Mouse (Mus musculus): ENCODE data around the gene Tcf25. TPM values are rescaled to one million over a fixed set of nuclear protein-coding genes. Genes with fewer than 3 reads are reported as not detected.
"Not testable (repeated sequence)": the region's sequence is repeated elsewhere in the genome, so short reads cannot be mapped to it uniquely, and the experiment has no call there.

The Tcf25 gene
- polyA plus RNA-seq, 1 experiment, result 128 TPM

DNA sequence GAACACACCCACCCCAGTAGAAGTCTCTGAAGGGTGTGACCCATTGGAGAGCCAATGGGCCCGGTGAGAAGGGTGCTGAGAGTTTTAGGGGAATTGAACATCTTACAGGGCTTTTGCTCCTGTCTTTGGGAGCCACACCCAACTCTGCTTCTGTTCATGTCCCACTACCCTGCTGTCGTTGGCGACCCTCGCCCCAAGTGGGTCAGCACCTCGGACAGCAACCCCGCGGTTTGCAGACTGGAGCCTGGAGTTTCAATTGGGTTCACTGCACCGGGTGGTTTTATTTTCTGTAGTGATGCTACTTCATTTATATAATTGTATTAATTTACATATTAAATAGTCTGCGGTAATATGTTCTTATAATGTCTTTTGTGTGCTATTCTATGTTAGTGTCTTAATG is 40.7 kb downstream of the Tcf25 start:
- Histone ChIP-seq H3K4me1 (ENCODE audit: control insufficient read depth, insufficient read depth, insufficient read length, low read length) (peaks cover 10% of the 10 kb centered on the region), H3K27ac (ENCODE audit: insufficient read depth, low read depth, low read length) (no peak overlapping the region), H3K27me3 (ENCODE audit: control insufficient read depth, insufficient read depth, low read length) (peaks cover 40% of the 10 kb centered on the region), H3K4me3 (ENCODE audit: low read depth, low read length) (no peak overlapping the region), H3K36me3 (ENCODE audit: control insufficient read depth, insufficient read depth, low read length) (no peaks in the 10 kb centered on the region)
- TF ChIP-seq POLR2A (IDR thresholded peaks at IDR 0.05; ENCODE audit: low read depth, low read length) (no peak), CTCF (IDR thresholded peaks at IDR 0.05; ENCODE audit: extremely low read depth, insufficient read length, insufficient replicate concordance, low read depth, low read length) (no peak)
- WGBS, result 14% methylated on average over 9 of the region's 9 CpGs

DNA sequence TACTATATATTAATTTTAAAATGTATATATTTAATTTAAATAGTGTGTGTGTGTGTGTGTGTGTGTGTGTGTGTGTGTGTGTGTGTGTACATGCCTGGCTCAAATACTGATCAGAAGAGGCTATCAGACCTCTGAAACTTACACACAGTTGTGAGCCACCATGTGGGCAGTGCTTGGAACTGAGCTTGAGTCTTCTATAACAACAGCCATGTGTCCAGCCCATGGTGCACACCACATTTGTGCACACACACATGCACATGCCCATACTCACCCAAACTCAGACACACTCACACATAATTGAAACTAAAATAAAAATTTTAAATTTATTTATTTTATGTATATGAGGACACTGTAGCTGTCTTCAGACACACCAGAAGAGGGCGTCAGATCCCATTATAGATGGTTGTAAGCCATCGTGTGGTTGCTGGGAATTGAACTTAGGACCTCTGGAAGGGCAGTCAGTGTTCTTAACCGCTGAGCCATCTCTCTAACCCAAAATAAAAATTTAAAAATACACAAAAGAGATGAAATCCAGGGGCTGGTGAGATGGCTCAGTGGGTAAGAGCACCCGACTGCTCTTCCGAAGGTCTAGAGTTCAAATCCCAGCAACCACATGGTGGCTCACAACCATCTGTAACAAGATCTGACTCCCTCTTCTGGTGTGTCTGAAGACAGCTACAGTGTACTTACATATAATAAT is 41.6 kb downstream of the Tcf25 start:
- H3K27me3 ChIP-seq (ENCODE audit: control insufficient read depth, insufficient read depth, low read length), result peaks cover 33% of the 10 kb centered on the region
- H3K4me3 ChIP-seq (ENCODE audit: low read depth, low read length); H3K4me1 ChIP-seq (ENCODE audit: control insufficient read depth, insufficient read depth, insufficient read length, low read length); H3K36me3 ChIP-seq (ENCODE audit: control insufficient read depth, insufficient read depth, low read length); H3K27ac ChIP-seq (ENCODE audit: insufficient read depth, low read depth, low read length): not testable (repeated sequence)
- 75% methylated on average over 5 of the region's 5 CpGs for WGBS

DNA sequence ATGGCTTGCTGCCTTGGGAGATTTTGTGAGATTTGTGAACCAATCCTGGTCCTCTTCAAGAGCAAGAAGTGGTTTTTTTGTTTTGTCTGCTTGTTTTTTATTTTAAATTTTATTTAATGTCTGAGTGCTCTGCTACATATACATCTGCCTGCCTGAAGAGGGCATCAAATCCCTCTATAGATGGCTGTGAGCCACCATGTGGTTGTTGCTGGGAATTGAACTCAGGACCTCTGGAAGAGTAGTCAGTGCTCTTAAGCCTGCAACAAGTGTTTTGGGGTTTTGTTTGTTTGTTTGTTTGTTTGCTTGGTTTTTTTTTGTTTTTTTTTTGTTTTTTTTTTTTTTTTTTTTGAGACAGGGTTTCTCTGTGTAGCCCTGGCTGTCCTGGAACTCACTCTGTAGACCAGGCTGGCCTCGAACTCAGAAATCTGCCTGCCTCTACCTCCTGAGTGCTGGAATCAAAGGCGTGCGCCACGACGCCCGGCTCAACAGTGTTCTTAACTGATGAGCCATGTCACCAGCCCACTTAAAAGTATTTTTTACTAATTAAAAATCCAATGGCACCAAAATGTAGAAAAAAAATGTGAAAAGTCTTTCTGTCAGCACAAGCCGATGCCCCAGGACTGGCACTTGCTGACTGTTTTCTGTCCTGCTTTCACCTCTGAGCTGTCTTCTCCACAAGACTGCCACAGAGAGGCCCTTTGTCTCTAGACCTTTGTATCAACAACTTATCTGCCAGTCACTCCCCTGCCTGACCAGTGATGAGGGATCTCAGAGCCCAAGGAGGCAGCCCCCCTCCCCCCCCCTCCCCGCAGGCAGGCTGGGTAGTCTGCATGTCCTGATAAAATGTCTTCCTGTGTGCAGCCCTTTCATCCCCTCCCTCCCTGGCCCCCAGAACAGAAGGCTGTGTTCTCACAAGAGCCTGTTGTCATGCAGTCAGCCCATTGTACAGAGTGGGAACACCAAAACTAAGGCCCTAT is 42.7 kb downstream of the Tcf25 start:
- WGBS, result 75% methylated on average over 8 of the region's 8 CpGs
- TF ChIP-seq POLR2A (IDR thresholded peaks at IDR 0.05; ENCODE audit: low read depth, low read length) (no peak), CTCF (IDR thresholded peaks at IDR 0.05; ENCODE audit: extremely low read depth, insufficient read length, insufficient replicate concordance, low read depth, low read length) (no peak)

DNA sequence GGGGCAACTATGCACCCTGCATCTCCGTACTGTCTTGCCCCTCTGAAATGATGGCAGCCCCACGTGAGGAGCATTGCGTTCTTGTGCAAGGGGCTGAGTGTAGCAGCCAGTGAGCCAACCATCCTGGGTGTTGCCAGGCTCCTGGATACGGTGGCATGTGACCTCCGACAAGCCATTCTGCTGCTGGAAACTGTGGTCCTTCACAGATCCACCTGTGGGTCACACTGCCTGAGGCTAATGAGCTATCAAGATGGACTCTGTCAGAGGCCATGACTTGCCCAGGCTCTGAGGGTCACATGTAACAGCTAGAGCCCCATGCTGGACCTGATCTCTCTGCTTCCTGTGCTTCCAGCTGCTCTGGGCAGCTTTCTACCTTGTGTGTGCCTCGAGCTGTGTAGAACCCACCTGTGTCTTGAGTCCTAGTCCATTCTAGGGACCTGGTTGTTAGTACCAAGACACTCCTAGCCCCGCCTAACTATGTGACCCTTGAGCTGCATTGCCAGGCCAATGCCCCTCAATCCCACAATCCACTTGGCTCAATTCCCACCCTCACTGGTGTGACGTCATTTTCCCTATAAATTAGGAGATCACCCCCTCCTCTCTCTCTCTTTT is 43.5 kb downstream of the Tcf25 start:
- no peaks in the 10 kb centered on the region for H3K36me3 ChIP-seq (ENCODE audit: control insufficient read depth, insufficient read depth, low read length)
- WGBS, result 50% methylated on average over 8 of the region's 8 CpGs
- H3K27ac ChIP-seq (ENCODE audit: insufficient read depth, low read depth, low read length), result no peak overlapping the region
- peaks cover 15% of the 10 kb centered on the region; the same call in 1 of the 2 replicates for H3K27me3 ChIP-seq (ENCODE audit: control insufficient read depth, insufficient read depth, low read length)
- H3K4me3 ChIP-seq (ENCODE audit: low read depth, low read length), result no peak overlapping the region
- peaks cover 5% of the 10 kb centered on the region for H3K4me1 ChIP-seq (ENCODE audit: control insufficient read depth, insufficient read depth, insufficient read length, low read length)
- no peak for TF ChIP-seq POLR2A (IDR thresholded peaks at IDR 0.05; ENCODE audit: low read depth, low read length)
- TF ChIP-seq CTCF (IDR thresholded peaks at IDR 0.05; ENCODE audit: extremely low read depth, insufficient read length, insufficient replicate concordance, low read depth, low read length), result no peak

More for the DNA sequence above, 42.7 kb downstream of the Tcf25 start:
- H3K4me3 ChIP-seq (ENCODE audit: low read depth, low read length), result no peak overlapping the region
- peaks cover 22% of the 10 kb centered on the region for H3K27me3 ChIP-seq (ENCODE audit: control insufficient read depth, insufficient read depth, low read length)
- H3K27ac ChIP-seq (ENCODE audit: insufficient read depth, low read depth, low read length), result no peak overlapping the region
- H3K36me3 ChIP-seq (ENCODE audit: control insufficient read depth, insufficient read depth, low read length), result no peaks in the 10 kb centered on the region
- peaks cover 10% of the 10 kb centered on the region for H3K4me1 ChIP-seq (ENCODE audit: control insufficient read depth, insufficient read depth, insufficient read length, low read length)

DNA sequence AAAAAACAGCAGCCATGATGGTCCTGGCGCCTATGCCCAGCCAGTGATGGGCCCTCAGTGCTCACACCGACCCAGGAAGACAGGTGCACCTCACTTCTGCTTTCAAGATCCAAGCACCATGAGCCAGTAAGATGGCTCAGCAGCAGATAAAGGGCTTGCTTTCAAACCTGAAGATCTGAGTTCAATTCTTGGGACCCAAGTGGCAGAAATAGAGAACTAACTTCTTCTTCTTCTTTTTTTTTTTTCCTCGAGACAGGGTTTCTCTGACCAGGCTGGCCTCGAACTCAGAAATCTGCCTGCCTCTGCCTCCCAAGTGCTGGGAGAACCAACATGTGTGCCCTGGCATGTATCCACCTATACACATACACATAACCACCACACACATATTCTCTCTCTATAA is 46.2 kb downstream of the Tcf25 start:
- Histone ChIP-seq H3K36me3 (ENCODE audit: control insufficient read depth, insufficient read depth, low read length) (no peaks in the 10 kb centered on the region), H3K27me3 (ENCODE audit: control insufficient read depth, insufficient read depth, low read length) (no peaks in the 10 kb centered on the region), H3K4me3 (ENCODE audit: low read depth, low read length) (no peak overlapping the region), H3K4me1 (ENCODE audit: control insufficient read depth, insufficient read depth, insufficient read length, low read length) (peaks cover 13% of the 10 kb centered on the region), H3K27ac (ENCODE audit: insufficient read depth, low read depth, low read length) (no peak overlapping the region)
- TF ChIP-seq CTCF (IDR thresholded peaks at IDR 0.05; ENCODE audit: extremely low read depth, insufficient read length, insufficient replicate concordance, low read depth, low read length), result no peak
- 76% methylated on average over 4 of the region's 4 CpGs for WGBS

DNA sequence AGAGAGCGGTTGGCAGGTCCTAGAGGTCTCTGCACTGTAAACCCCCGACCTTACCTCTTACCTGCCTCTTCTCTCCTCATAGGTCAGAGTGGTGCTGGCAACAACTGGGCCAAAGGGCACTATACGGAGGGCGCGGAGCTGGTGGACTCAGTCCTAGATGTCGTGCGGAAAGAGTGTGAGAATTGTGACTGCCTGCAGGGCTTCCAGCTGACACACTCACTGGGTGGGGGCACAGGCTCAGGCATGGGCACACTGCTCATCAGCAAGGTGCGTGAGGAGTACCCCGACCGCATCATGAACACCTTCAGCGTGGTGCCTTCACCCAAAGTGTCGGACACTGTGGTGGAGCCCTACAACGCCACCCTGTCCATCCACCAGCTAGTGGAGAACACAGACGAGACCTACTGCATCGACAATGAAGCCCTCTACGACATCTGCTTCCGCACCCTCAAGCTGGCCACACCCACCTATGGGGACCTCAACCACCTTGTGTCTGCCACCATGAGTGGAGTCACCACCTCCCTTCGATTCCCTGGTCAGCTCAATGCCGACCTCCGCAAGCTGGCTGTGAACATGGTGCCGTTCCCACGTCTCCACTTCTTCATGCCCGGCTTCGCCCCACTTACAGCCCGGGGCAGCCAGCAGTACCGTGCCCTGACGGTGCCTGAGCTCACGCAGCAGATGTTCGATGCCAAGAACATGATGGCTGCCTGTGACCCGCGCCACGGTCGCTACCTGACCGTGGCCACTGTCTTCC is 47.1 kb downstream of the Tcf25 start:
- Histone ChIP-seq H3K27me3 (ENCODE audit: control insufficient read depth, insufficient read depth, low read length) (no peaks in the 10 kb centered on the region), H3K27ac (ENCODE audit: insufficient read depth, low read depth, low read length) (no peak overlapping the region)
- WGBS, result 93% methylated on average over 34 of the region's 34 CpGs

More for the DNA sequence above, 47.1 kb downstream of the Tcf25 start:
- no peak for TF ChIP-seq POLR2A (IDR thresholded peaks at IDR 0.05; ENCODE audit: low read depth, low read length)
- TF ChIP-seq CTCF (IDR thresholded peaks at IDR 0.05; ENCODE audit: extremely low read depth, insufficient read length, insufficient replicate concordance, low read depth, low read length), result no peak
- no peaks in the 10 kb centered on the region for H3K36me3 ChIP-seq (ENCODE audit: control insufficient read depth, insufficient read depth, low read length)
- peaks cover 13% of the 10 kb centered on the region for H3K4me1 ChIP-seq (ENCODE audit: control insufficient read depth, insufficient read depth, insufficient read length, low read length)
- no peak overlapping the region for H3K4me3 ChIP-seq (ENCODE audit: low read depth, low read length)

Measured in small intestine, adult 2 months (tissue).